Mouse (Mus musculus) hindbrain, embryonic 11.5 days (tissue): Measurements from ENCODE around the gene Clec4f. TPM values are rescaled to one million over a fixed set of nuclear protein-coding genes. Genes with fewer than 3 reads are reported as not detected.
A peak's percentile ranks its signal among the peaks of the same experiment; 100 is the strongest.

Source experiments
- ATAC-seq: fragments of 200-750 bp; cut with Nextera tagmentation; 2 replicates; pipeline ENCODE4 v1.8.0; 2017; ENCODE audit warnings: mild to moderate bottlenecking, moderate TSS enrichment, moderate library complexity; ENCODE audit not compliant: low FRiP score
- DNase-seq: peaks from one replicate; pipeline ENCODE4 v3.0.0-alpha.2; 2015; ENCODE audit warnings: low spot score
- H3K27ac ChIP-seq: fragments of 300-500 bp; sonication (generic); 2 replicates; pipeline ENCODE4 v1.5.1; 2014; ENCODE audit warnings: mild to moderate bottlenecking, low read depth, low read length
- H3K27me3 ChIP-seq: fragments of 300-500 bp; sonication (generic); 2 replicates; pipeline ENCODE4 v1.6.1; 2014; ENCODE audit warnings: mild to moderate bottlenecking, low read length, moderate library complexity, mixed read lengths; ENCODE audit not compliant: control insufficient read depth, insufficient read depth
- H3K36me3 ChIP-seq: fragments of 300-500 bp; sonication (generic); 2 replicates; pipeline ENCODE4 v1.6.1; 2014; ENCODE audit warnings: mild to moderate bottlenecking, low read length, moderate library complexity, mixed read lengths; ENCODE audit not compliant: control insufficient read depth, insufficient read depth
- H3K4me1 ChIP-seq: fragments of 300-500 bp; sonication (generic); replicated peaks from 2 replicates; pipeline ENCODE4 v1.6.1; 2014; ENCODE audit warnings: low read length, mixed read lengths; ENCODE audit not compliant: control insufficient read depth, insufficient read depth
- H3K4me2 ChIP-seq: fragments of 300-500 bp; sonication (generic); replicated peaks from 2 replicates; pipeline ENCODE4 v1.6.1; 2014; ENCODE audit warnings: mild to moderate bottlenecking, low read depth, low read length
- H3K4me3 ChIP-seq: fragments of 300-500 bp; sonication (generic); 2 replicates; pipeline ENCODE4 v1.5.1; 2014; ENCODE audit warnings: low read depth, low read length
- H3K9ac ChIP-seq: fragments of 300-500 bp; sonication (generic); 2 replicates; pipeline ENCODE4 v1.6.1; 2014; ENCODE audit warnings: low read depth, low read length
- H3K9me3 ChIP-seq: fragments of 300-500 bp; sonication (generic); 2 replicates; pipeline ENCODE4 v1.6.1; 2016; ENCODE audit warnings: low read length; ENCODE audit not compliant: control insufficient read depth
- WGBS: fragments of 180-500 bp; shearing (Covaris S2); extraction: QIAGEN DNeasy Blood & Tissue Kit; methylation state at CpG from one replicate; pipeline ENCODE4 v1.1.7; 2014; 5-methylcytosine and 5-hydroxymethylcytosine counted together
- polyA plus RNA-seq: library from polyadenylated mRNA; unstranded; fragments of >200 nt; fragmentation: Nextera tagmentation; extraction: Ambion mirVana; gene quantifications from 2 replicates; pipeline ENCODE4 v1.2.1, GENCODE M21; 2014

The Clec4f gene
- polyA plus RNA-seq, 1 experiment from 2014 or later = not detected

- no peak overlapping the region for H3K4me2 ChIP-seq
- no peak overlapping the region for H3K27ac ChIP-seq
- DNase-seq (peak; percentile 10), ATAC-seq (no peak)
- no peak overlapping the region for H3K9ac ChIP-seq
- WGBS = 1% methylated on average over 8 of the region's 8 CpGs
- H3K9me3 ChIP-seq = no peaks in the 10 kb centered on the region
- H3K27me3 ChIP-seq = peaks cover 93% of the 10 kb centered on the region
- no peak overlapping the region for H3K4me3 ChIP-seq
- no peaks in the 10 kb centered on the region for H3K36me3 ChIP-seq
- H3K4me1 ChIP-seq = 0 out of 2 replicates have a peak, but pooled peaks cover 2% of the 10 kb centered on the region
Observed at GRCm38 (mm10) chr6:83697932-83698331, 41.9 kb upstream of the Clec4f start.

- ATAC-seq (no peak), DNase-seq (peak; percentile 2)
- 1% methylated on average over 7 of the region's 7 CpGs for WGBS
- Histone ChIP-seq H3K36me3 (no peaks in the 10 kb centered on the region), H3K27me3 (peaks cover 92% of the 10 kb centered on the region), H3K9me3 (no peaks in the 10 kb centered on the region), H3K9ac (no peak overlapping the region), H3K4me1 (no peaks in the 10 kb centered on the region), H3K4me3 (no peak overlapping the region), H3K27ac (no peak overlapping the region), H3K4me2 (no peak overlapping the region)
Observed at GRCm38 (mm10) chr6:83696684-83697083, 40.7 kb upstream of the Clec4f start.

- DNase-seq = peak; percentile 17
- Histone ChIP-seq H3K9me3 (no peaks in the 10 kb centered on the region), H3K27ac (no peak overlapping the region), H3K27me3 (peaks cover 93% of the 10 kb centered on the region), H3K4me2 (no peak overlapping the region), H3K36me3 (no peaks in the 10 kb centered on the region), H3K9ac (no peak overlapping the region), H3K4me1 (no peaks in the 10 kb centered on the region), H3K4me3 (no peak overlapping the region)
- 9% methylated on average over 3 of the region's 3 CpGs for WGBS
- no peak for ATAC-seq
Observed at GRCm38 (mm10) chr6:83695731-83696130, 39.7 kb upstream of the Clec4f start.

GRCm38 (mm10) chr6:83693835-83694234 is 37.8 kb upstream of the Clec4f start:
- Histone ChIP-seq H3K4me2 (no peak overlapping the region), H3K4me1 (no peaks in the 10 kb centered on the region), H3K36me3 (no peaks in the 10 kb centered on the region), H3K9ac (no peak overlapping the region), H3K4me3 (no peak overlapping the region), H3K9me3 (no peaks in the 10 kb centered on the region), H3K27me3 (peaks cover 84% of the 10 kb centered on the region), H3K27ac (no peak overlapping the region)
- WGBS = 0% methylated on average over 9 of the region's 9 CpGs
- DNase-seq (peak; percentile 85), ATAC-seq (no peak)

GRCm38 (mm10) chr6:83692962-83693361 is 37.0 kb upstream of the Clec4f start:
- no peak overlapping the region for H3K4me3 ChIP-seq
- 4% methylated on average over 12 of the region's 12 CpGs for WGBS
- no peak overlapping the region for H3K27ac ChIP-seq
- no peaks in the 10 kb centered on the region for H3K9me3 ChIP-seq
- H3K9ac ChIP-seq = no peak overlapping the region
- no peak for ATAC-seq
- H3K27me3 ChIP-seq = peaks cover 75% of the 10 kb centered on the region
- peak; percentile 30 for DNase-seq
- no peaks in the 10 kb centered on the region for H3K36me3 ChIP-seq
- H3K4me1 ChIP-seq = no peaks in the 10 kb centered on the region
- no peak overlapping the region for H3K4me2 ChIP-seq

GRCm38 (mm10) chr6:83690936-83691335 is 34.9 kb upstream of the Clec4f start:
- Histone ChIP-seq H3K9ac (no peak overlapping the region), H3K9me3 (no peaks in the 10 kb centered on the region), H3K36me3 (no peaks in the 10 kb centered on the region), H3K27me3 (peaks cover 55% of the 10 kb centered on the region), H3K4me3 (no peak overlapping the region), H3K4me1 (no peaks in the 10 kb centered on the region), H3K4me2 (no peak overlapping the region), H3K27ac (no peak overlapping the region)
- WGBS = 74% methylated on average over 2 of the region's 2 CpGs
- ATAC-seq = no peak
- no peak for DNase-seq

- Histone ChIP-seq H3K9me3 (no peaks in the 10 kb centered on the region), H3K27ac (no peak overlapping the region), H3K4me1 (no peaks in the 10 kb centered on the region), H3K4me3 (no peak overlapping the region), H3K36me3 (no peaks in the 10 kb centered on the region), H3K9ac (no peak overlapping the region), H3K27me3 (peaks cover 48% of the 10 kb centered on the region), H3K4me2 (no peak overlapping the region)
- peak; percentile 74 for DNase-seq
- ATAC-seq = no peak
- 29% methylated on average over 4 of the region's 5 CpGs for WGBS
Observed at GRCm38 (mm10) chr6:83690277-83690676, 34.3 kb upstream of the Clec4f start.

- Histone ChIP-seq H3K4me3 (no peak overlapping the region), H3K9ac (no peak overlapping the region), H3K4me2 (no peak overlapping the region), H3K27me3 (peaks cover 39% of the 10 kb centered on the region), H3K36me3 (no peaks in the 10 kb centered on the region), H3K4me1 (no peaks in the 10 kb centered on the region), H3K9me3 (no peaks in the 10 kb centered on the region), H3K27ac (no peak overlapping the region)
- no peak for ATAC-seq
- 84% methylated on average over 4 of the region's 4 CpGs for WGBS
- DNase-seq = no peak
Observed at GRCm38 (mm10) chr6:83689374-83689773, 33.4 kb upstream of the Clec4f start.

GRCm38 (mm10) chr6:83677757-83678156 is 21.8 kb upstream of the Clec4f start, which contains the start of gene Cd207:
TSS of gene Cd207 (minus strand) at chr6:83677857.
- H3K4me2 ChIP-seq = no peak within 1 kb of the TSS
- no peaks in the 10 kb centered on the region for H3K36me3 ChIP-seq
- H3K27ac ChIP-seq = no peak within 1 kb of the TSS
- H3K9me3 ChIP-seq = no peaks in the 10 kb centered on the region
- ATAC-seq = no peak
- no peaks in the 10 kb centered on the region for H3K4me1 ChIP-seq
- H3K27me3 ChIP-seq = no peaks in the 10 kb centered on the region
- 82% methylated on average over 4 of the region's 4 CpGs for WGBS
- H3K4me3 ChIP-seq = no peak within 1 kb of the TSS
- no peak within 1 kb of the TSS for H3K9ac ChIP-seq
- no peak for DNase-seq
